ENCODE assay signal across 22 mouse cellular contexts in the genomic region with DNA sequence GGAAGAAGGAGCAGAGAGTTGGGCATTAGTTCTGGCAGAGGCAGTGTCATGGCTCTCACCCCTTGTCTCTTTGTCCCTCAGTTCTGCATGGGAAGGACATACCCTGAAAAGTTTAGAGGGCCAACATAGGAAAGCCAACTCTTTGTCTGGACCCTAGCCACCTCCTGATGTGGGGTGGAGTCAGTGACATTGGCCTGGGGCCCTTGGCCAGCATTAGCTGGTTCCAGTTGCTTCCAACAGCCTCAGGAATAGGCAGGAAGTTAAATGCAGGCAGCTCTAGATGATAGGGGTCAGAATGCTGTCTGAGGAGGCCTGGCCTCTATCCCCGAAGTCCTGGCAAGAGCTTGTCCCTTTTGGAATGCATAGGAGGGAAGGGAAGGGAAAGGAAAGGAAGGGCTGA. TPM values are rescaled to one million over a fixed set of nuclear protein-coding genes. Genes with fewer than 3 reads are reported as not detected.
DNase-seq lines count a peak whose midpoint lies in the region; ATAC-seq lines count a peak whose summit lies in the region.
"Had no signal": no experiment of that assay in that cellular context is flagged by ENCODE, and none has a peak within 500 bp of the region (broad histone marks: within the 10 kb centered on the region; RNA-seq: fewer than 3 reads in every experiment).

No protein-coding gene starts in this region.

- H3K27me3 ChIP-seq in hindbrain, embryonic 12.5 days, result no peaks in the 10 kb centered on the region
- H3K27me3 ChIP-seq: hindbrain, embryonic 13.5 days; intestine, embryonic 15.5 days; liver, embryonic 15.5 days; midbrain, embryonic 15.5 days had no signal

- H3K4me3 ChIP-seq in hindbrain, embryonic 12.5 days, result no peak overlapping the region
- H3K4me3 ChIP-seq: embryonic facial prominence, embryonic 12.5 days; hindbrain, embryonic 13.5 days; intestine, embryonic 15.5 days; limb, embryonic 12.5 days; liver, embryonic 15.5 days; midbrain, embryonic 15.5 days had no signal

- H3K4me1 ChIP-seq in hindbrain, embryonic 12.5 days, result peaks cover 29% of the 10 kb centered on the region
- H3K4me1 ChIP-seq: liver, embryonic 15.5 days had no signal

- H3K27ac ChIP-seq in hindbrain, embryonic 12.5 days, result no peak overlapping the region
- H3K27ac ChIP-seq: embryonic facial prominence, embryonic 12.5 days; hindbrain, embryonic 13.5 days; intestine, embryonic 15.5 days; kidney, postnatal 0 days; limb, embryonic 12.5 days; liver, embryonic 15.5 days; midbrain, embryonic 15.5 days; stomach, postnatal 0 days had no signal

- no peak overlapping the region for H3K4me2 ChIP-seq in hindbrain, embryonic 12.5 days (replicated peaks)
- H3K4me2 ChIP-seq: embryonic facial prominence, embryonic 12.5 days; hindbrain, embryonic 13.5 days; intestine, embryonic 15.5 days; limb, embryonic 12.5 days; liver, embryonic 15.5 days; midbrain, embryonic 15.5 days had no signal

- WGBS in hindbrain, embryonic 12.5 days, result 70% methylated on average over 1 of the region's 1 CpGs

- no peaks in the 10 kb centered on the region for H3K36me3 ChIP-seq in hindbrain, embryonic 12.5 days
- H3K36me3 ChIP-seq: embryonic facial prominence, embryonic 12.5 days; G1E; hindbrain, embryonic 13.5 days; intestine, embryonic 15.5 days; limb, embryonic 12.5 days; liver, embryonic 15.5 days; midbrain, embryonic 15.5 days had no signal

- H3K9me3 ChIP-seq in hindbrain, embryonic 12.5 days (replicated peaks), result no peaks in the 10 kb centered on the region
- H3K9me3 ChIP-seq: embryonic facial prominence, embryonic 12.5 days; hindbrain, embryonic 13.5 days; intestine, embryonic 15.5 days; limb, embryonic 12.5 days; liver, embryonic 15.5 days; midbrain, embryonic 15.5 days had no signal

- peak; percentile 22 for DNase-seq in adrenal gland, adult 2 months
- no peak for DNase-seq in adrenal gland, adult 18-20 months (ENCODE audit: low spot score in 2 of 2)
- DNase-seq in heart, adult 9 months (ENCODE audit: low spot score in 2 of 2), result peak; percentile 36 to 41
- no peak for DNase-seq in heart, adult 11 months
- peak; percentile 9 for DNase-seq in lung, postnatal 36 days
- no peak for DNase-seq in lung, postnatal 25 days (ENCODE audit: low spot score)
- DNase-seq in heart, postnatal 4 days, result peak; percentile 53
- DNase-seq: cerebellum, adult 2 months; thymus, postnatal 25 days had no signal

- ATAC-seq in hindbrain, embryonic 12.5 days (ENCODE audit: low FRiP score), result no peak
- ATAC-seq: CD4-positive, CD25-positive, alpha-beta regulatory T cell, adult 4 months; intestine, embryonic 15.5 days; midbrain, embryonic 15.5 days had no signal

- H3K9ac ChIP-seq in hindbrain, embryonic 12.5 days, result no peak overlapping the region
- H3K9ac ChIP-seq: embryonic facial prominence, embryonic 12.5 days; hindbrain, embryonic 13.5 days; intestine, embryonic 15.5 days; limb, embryonic 12.5 days; liver, embryonic 15.5 days; midbrain, embryonic 15.5 days had no signal

RNA-seq across cellular contexts. Expression of a gene that starts 42.9 kb away (rescaled TPM):
- 1 to 10 TPM; 2.9 to 3.5 TPM for total RNA-seq in adrenal gland, adult 2 months (2021)
- polyA plus RNA-seq in adrenal gland, adult 2 months (2012; rRNA removed), result 1.1 and 1.4 TPM in 2 replicates
- total RNA-seq in adrenal gland, adult 18-20 months (2021), result 1 to 10 TPM; 1.8 to 6.2 TPM
- total RNA-seq in heart, postnatal 4 days (2021), result 1 to 10 TPM; 4.8 to 5.1 TPM
- 6.4 and 7.1 TPM in 2 replicates for polyA plus RNA-seq in hindbrain, embryonic 12.5 days (2016; fragmentation: Nextera tagmentation; extraction: Ambion mirVana)
- total RNA-seq: megakaryocyte progenitor cell, adult 5-6 weeks; neutrophil, adult 5-6 weeks had no signal
- polyA plus RNA-seq: G1E had no signal

Comparison
In these comparisons a context has a peak if more than half of its experiments do, and no peak if none do; other contexts are left out.
1. DNase-seq: peak in adrenal gland, adult 2 months (single experiment), heart, adult 9 months (2 of 2), lung, postnatal 36 days (single experiment) and heart, postnatal 4 days (single experiment); none in adrenal gland, adult 18-20 months (0 of 2), heart, adult 11 months (single experiment) and lung, postnatal 25 days (single experiment).